Mouse (Mus musculus) brain, embryonic 14.5 days (tissue): Measurements from ENCODE around the gene Omd.

Source experiments
- CTCF ChIP-seq: fragments of 200-500 bp; IDR thresholded peaks from 2 replicates; pipeline ENCODE4 v1.5.1; 2012; ENCODE audit warnings: inconsistent platforms, mild to moderate bottlenecking, moderate library complexity, borderline replicate concordance; ENCODE audit not compliant: insufficient read depth, insufficient read length; ENCODE audit errors: extremely low read depth
- POLR2A ChIP-seq: fragments of 200-500 bp; IDR thresholded peaks from 2 replicates; pipeline ENCODE4 v1.6.1; 2012; ENCODE audit warnings: mild to moderate bottlenecking, inconsistent platforms, borderline replicate concordance; ENCODE audit not compliant: poor library complexity, insufficient read depth, insufficient read length, severe bottlenecking; ENCODE audit errors: extremely low read depth

- TF ChIP-seq CTCF = no peak
- TF ChIP-seq POLR2A = no peak
Observed at GRCm38 (mm10) chr13:49586062-49586461, 3.8 kb downstream of the Omd start.
